Comparison of ENCODE assay signal across 16 mouse cellular contexts in genomic region chr4:143301875-143302274, GRCm38 (mm10). TPM values are rescaled to one million over a fixed set of nuclear protein-coding genes. Genes with fewer than 3 reads are reported as not detected.
"Had no signal": no experiment of that assay in that cellular context is flagged by ENCODE, and none has a peak within 500 bp of the region (broad histone marks: within the 10 kb centered on the region; RNA-seq: fewer than 3 reads in every experiment).

No protein-coding gene starts in this region.

- H3K4me1 ChIP-seq: liver, embryonic 15.5 days; megakaryocyte, embryonic 14.5 days; stomach, embryonic 15.5 days had no signal

- H3K9me3 ChIP-seq: limb, embryonic 13.5 days; liver, embryonic 15.5 days; midbrain, embryonic 12.5 days; stomach, embryonic 15.5 days had no signal

- H3K4me3 ChIP-seq: limb, embryonic 13.5 days; liver, embryonic 15.5 days; megakaryocyte, embryonic 14.5 days; midbrain, embryonic 12.5 days; stomach, embryonic 15.5 days had no signal

- H3K36me3 ChIP-seq: limb, embryonic 13.5 days; liver, embryonic 15.5 days; midbrain, embryonic 12.5 days; stomach, embryonic 15.5 days had no signal

- H3K27ac ChIP-seq: limb, embryonic 13.5 days; liver, embryonic 15.5 days; macrophage; midbrain, embryonic 12.5 days; stomach, embryonic 15.5 days had no signal

- H3K27me3 ChIP-seq: limb, embryonic 13.5 days; stomach, embryonic 15.5 days had no signal

- DNase-seq: kidney, adult 9 months; kidney, postnatal 10 days; kidney, postnatal 4 days; left cerebral cortex, postnatal 4 days; lung, adult 2 months; lung, postnatal 10 days; right cerebral cortex, postnatal 14 days; thymus, postnatal 4 days had no signal

- H3K4me2 ChIP-seq: liver, embryonic 15.5 days; stomach, embryonic 15.5 days had no signal

- H3K9ac ChIP-seq: limb, embryonic 13.5 days; liver, embryonic 15.5 days; midbrain, embryonic 12.5 days; stomach, embryonic 15.5 days had no signal

RNA-seq across cellular contexts. Expression of gene Pdpn, which starts 2.5 kb away (rescaled TPM):
- total RNA-seq: liver, adult 2 months had no signal

RNA-seq across cellular contexts. Expression of gene Lrrc38, which starts 47.7 kb away (rescaled TPM):
- total RNA-seq: liver, adult 2 months had no signal
- polyA plus RNA-seq: liver, adult 2 months; macrophage; spleen, adult 2 months; stomach, embryonic 15.5 days had no signal
